Mouse (Mus musculus) spleen, embryonic (tissue): Measurements from ENCODE around the gene Gm20388.

Experiments used
- CTCF ChIA-PET: fragments of 350-600 bp; sonication (Branson Sonifier 250); formaldehyde crosslinking; loops from one replicate; lab custom pipeline; 2022; lab: Charles Lee

Gm20388 gene

DNA sequence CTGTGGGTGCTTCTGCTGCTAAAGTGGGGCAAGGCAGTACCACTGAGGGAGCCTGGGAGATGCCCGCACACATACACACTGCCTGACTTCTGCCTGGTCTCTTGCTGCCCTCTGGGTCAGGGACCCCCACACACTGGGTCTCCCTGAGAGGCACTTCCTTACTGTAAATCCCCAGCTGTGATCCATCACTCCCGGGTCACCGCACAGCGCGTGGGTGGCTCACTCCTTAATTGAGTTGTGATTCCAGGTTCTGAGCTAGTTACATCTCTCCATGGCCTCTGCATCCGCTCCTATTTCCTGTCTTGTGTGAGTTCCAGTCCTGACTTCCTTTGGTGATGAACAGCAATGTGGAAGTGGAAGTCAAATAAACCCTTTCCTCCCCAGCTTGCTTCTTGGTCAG lies 3420.1 kb downstream of the Gm20388 start:
- CTCF ChIA-PET = no interaction called here

DNA sequence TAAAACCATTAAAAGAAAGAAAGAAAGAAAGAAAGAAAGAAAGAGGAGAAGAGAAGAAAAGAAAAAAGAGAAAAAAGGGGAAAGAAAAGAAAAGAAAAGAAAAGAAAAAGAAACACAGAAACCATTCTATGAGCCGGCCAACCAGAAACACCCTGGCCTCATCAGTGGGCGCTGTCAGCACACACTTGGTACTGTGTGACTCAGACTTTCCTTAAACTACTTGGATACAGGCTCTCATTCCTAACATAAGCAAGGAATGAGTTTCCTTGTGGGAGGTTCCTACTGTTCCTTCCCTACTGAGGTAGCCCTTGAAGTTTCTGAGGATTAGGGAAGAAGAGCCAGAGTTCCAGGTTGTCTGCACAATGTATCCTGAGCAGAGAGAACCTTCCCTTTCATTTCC lies 3420.7 kb downstream of the Gm20388 start:
- CTCF ChIA-PET = no interaction called here

DNA sequence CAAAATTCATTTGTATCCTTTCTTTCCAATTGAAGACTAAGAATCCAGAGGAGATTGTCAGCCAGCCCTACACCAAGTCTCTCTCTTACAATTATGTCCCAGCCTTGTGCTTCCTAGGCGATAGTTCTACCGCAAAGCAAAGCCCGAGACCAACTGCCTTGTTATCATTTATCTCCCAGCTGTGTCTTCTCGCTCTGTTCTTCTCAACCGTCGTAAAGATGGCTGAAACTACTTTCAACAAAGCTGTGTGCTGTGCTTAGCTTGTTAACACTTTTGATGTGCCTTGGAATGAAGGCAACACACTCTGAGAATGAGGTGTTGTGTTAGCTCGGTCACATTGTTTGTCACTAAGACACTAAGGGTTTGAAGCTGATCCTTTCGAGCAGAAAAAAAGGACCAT lies 3421.2 kb downstream of the Gm20388 start:
- CTCF ChIA-PET = no interaction called here

DNA sequence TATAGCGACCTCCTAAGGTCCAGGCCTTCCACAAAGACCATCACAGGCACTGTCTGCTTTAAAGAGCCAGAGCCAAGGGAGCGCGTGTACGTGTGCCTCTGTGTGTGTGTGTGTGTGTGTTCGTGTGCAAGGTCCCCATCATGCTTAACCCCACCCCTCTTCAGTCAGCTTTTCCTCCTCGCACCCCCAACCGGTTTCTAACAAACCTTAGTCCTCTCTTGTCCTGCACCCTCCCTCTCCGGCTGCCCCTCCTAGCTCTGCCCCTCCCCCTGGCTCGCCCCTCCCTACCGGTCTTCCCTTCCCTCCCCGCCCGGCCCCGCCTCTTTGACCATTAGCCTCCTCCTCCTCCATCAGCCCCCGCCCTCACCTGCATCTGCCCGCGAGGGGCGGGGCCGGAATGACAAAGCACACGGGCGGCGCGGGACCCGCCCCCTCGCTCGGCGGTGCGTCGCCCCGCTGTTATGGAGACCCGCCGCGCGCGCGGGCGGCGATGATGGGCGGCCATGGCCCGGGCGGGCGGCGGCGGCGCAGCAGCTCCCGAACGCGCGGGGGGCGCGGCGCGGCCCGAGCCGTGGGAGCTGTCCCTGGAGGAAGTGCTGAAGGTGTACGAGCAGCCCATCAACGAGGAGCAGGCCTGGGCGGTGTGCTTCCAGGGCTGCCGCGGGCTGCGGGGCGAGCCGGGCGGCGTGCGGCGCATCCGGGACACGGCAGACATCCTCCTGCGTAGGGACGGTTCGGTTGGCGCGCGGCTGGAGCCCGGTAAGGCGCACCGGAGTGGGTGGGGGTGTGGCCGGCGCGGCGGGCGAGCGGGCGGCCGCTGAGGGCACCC lies 3421.8 kb downstream of the Gm20388 start, which contains the start of gene Spire2:
Gene Spire2 (plus strand): TSS at position 452 of the 829 bp plus-strand sequence.
- CTCF ChIA-PET = no interaction called here

- CTCF ChIA-PET = no interaction called here
Observed at GRCm38 (mm10) chr8:123333091-123333587, 3422.5 kb downstream of the Gm20388 start.

DNA sequence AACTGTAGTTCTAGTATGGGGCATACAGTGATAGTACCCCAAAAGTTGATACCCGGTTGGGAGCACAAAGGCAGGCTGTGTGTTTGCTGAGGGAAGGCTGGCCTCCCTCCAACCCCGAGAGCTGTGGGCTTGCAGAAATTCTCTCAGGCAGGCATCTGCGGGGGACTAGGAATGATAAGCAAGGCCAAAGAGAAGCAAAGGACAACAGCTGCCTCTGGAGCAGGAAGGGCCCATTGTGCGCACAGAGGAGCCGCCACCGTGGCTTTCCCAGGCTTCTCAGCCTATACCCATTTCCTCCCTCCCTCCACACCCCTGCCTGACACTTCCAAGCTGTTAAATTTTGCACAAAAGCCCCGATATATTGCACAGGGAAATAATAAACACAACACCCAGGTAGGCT lies 3423.2 kb downstream of the Gm20388 start:
- CTCF ChIA-PET = no interaction called here

GRCm38 (mm10) chr8:123334467-123334866 lies 3423.8 kb downstream of the Gm20388 start:
- CTCF ChIA-PET = no interaction called here

GRCm38 (mm10) chr8:123337475-123337874 lies 3426.8 kb downstream of the Gm20388 start:
- CTCF ChIA-PET = no interaction called here

- CTCF ChIA-PET = no interaction called here
Observed at GRCm38 (mm10) chr8:123340071-123340470, 3429.4 kb downstream of the Gm20388 start.

- CTCF ChIA-PET = no interaction called here
Observed at GRCm38 (mm10) chr8:123341040-123342015, 3430.7 kb downstream of the Gm20388 start.

- CTCF ChIA-PET = no interaction called here
Observed at GRCm38 (mm10) chr8:123342253-123342652, 3431.6 kb downstream of the Gm20388 start.

DNA sequence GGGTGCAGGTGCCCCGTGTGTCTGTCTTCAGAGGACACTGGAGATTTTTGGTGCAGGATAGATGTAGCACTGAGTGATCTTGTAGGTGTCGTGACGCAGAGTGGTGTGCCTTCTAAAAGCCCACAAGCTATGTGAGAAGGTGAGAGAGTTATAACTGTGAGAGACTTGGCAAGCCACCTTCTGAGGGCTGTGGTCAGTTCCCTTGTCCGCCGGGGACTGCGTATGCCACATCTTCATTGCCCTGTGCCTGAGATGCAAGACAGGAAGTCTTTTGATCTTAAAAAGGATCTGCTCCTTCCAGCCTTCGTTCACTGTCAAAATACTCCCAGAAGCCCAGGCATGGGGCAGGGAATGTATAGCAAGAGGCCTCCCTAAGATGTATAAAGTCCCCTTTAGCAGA lies 3432.3 kb downstream of the Gm20388 start:
- CTCF ChIA-PET = no interaction called here

DNA sequence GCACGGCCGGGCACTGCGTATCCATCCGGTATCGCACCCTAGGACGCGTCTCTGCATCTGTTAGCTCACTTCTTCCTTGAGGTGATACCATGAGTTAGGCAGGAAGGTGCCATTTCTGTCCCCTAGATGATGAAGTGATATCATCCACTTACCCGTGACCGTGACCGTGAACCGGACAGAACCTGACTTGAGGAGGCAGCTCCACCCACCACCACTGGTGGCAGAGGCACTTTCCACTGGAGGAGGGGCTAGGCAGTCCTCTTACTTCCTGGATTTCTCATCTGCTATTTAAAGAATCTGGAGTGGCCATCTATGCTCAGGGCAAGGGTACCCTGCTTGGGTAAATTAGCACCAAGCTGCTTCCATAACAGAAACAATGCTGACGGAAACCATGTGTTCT lies 3432.8 kb downstream of the Gm20388 start:
- CTCF ChIA-PET = interaction anchor here (0.6 kb wide), 1 partner anchor 1993 kb away, joined by 7 read pairs; no protein-coding TSS in a partner anchor

DNA sequence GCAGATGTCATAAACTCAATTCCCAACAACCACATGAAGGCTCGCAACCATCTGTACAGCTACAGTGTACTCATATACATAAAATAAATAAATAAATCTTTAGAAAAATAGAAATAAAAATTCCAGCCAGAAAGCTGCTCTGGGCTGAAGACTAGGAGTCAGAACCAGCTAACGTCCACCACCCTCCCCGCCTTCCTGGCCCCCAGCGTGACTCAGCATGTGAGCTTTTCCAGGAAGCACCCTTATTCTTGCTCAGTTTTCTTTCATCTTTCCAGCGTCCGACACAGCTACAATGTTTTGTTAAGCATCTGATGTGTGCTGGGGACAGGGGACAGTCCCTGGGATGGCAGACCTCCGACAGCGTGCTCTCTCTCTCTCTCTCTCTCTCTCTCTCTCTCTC lies 3434.5 kb downstream of the Gm20388 start:
- CTCF ChIA-PET = interaction anchor here (0.6 kb wide), 1 partner anchor 970 kb away, joined by 5 read pairs; no protein-coding TSS in a partner anchor

DNA sequence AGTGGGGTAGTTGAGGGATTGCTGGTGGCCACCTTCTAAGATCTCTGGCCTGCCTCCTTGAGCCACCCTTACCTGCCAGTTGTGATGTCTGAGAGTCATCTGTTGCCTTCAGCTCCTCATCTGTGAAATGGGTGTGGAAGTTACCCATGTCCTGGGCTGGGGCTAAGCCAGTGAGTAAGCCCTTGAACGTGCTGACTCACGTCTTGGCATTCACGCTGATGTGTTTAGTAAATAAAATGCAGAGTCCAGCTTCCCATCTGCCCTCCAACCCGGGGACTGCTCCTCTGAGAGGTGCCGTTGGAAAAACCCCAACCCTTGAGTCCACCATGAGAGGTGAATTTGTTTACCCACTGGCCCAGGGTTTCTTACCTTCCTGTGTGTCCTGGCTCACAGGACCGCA lies 3435.2 kb downstream of the Gm20388 start:
- CTCF ChIA-PET = no interaction called here

DNA sequence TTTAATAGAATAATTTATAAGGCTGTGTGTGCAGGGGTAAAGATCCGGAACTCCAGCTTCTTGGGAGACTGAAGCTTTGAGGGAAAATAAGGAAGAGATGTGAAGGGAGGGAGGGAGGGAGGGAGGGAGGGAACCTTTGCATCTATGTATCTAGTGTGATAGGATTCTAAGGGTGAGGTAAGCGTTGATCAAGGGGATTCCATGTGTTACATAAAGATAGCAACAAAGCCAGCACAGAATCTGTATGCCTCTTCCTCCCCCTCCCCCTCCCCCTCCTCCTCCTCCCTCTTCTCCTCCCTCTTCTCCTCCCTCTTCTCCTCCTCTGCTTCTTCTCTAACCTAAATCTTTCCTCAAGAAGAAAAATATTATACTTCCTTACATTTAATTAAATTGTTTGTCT lies 3436.7 kb downstream of the Gm20388 start:
- CTCF ChIA-PET = no interaction called here

- CTCF ChIA-PET = no interaction called here
Observed at GRCm38 (mm10) chr8:123348237-123348843, 3437.7 kb downstream of the Gm20388 start.

DNA sequence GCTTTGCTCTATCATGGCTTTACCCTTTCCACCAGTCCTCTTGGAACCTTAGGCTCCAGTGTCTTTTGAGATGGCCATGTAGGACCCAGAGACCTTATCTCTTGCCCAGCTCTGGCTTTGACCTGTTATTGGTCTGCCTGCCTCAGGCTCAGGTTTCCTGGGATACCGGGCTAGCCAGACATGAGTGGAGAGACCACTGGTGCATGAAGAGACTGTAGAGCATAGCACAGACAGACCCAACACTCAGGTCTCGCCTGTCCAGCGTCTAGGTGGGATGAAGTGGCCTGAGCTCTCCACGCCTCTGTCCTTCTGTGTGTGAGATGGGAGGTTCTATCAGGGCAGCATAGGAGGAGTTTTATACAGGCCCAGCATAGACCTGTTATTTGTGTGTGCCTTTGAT lies 3438.4 kb downstream of the Gm20388 start:
- CTCF ChIA-PET = no interaction called here

- CTCF ChIA-PET = no interaction called here
Observed at GRCm38 (mm10) chr8:123352118-123352517, 3441.5 kb downstream of the Gm20388 start.

- CTCF ChIA-PET = no interaction called here
Observed at GRCm38 (mm10) chr8:123352786-123353185, 3442.1 kb downstream of the Gm20388 start.

DNA sequence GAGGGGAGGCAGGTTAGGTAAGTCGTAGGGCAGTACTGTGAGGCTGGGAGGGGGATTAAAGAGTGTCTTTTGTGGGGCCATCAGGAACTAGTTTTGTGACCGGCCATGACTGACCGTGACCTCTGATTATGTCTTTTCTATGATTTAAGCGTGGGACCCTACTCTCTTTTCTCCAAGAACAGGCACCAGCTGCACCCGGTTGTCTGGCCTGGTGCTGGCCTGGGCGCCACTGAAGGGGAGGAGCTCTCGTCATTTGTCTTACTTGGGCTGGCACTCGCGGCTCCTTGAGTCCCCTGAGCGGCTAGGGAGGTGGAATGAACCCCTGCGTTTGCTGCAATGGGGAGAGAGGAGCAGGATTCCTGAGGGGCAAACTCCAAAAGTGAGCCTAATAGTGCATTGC lies 3442.6 kb downstream of the Gm20388 start:
- CTCF ChIA-PET = no interaction called here
